Mouse (Mus musculus) frontal cortex, postnatal 36 days (tissue): ENCODE measurements around the gene Bcl7a.
A peak's percentile ranks its signal among the peaks of the same experiment; 100 is the strongest.

Experiments
- DNase-seq, 2 experiments: peaks; one replicate each; pipeline ENCODE4 v3.0.0; 2022; ENCODE audit warnings: low spot score in 2 of 2

The Bcl7a gene

GRCm38 (mm10) chr5:123327686-123328085, 15.9 kb upstream of the Bcl7a start:
- DNase-seq, result no peak

GRCm38 (mm10) chr5:123333566-123333965, 10.1 kb upstream of the Bcl7a start:
- DNase-seq, result no peak

GRCm38 (mm10) chr5:123336205-123336961, 7.3 kb upstream of the Bcl7a start:
- DNase-seq, result no peak

- DNase-seq, result peak in 1 of 2 experiments; percentile 53
Observed at GRCm38 (mm10) chr5:123338463-123338862, 5.2 kb upstream of the Bcl7a start.

- DNase-seq, result no peak
Observed at GRCm38 (mm10) chr5:123344628-123344962, 961 bp downstream of the Bcl7a start.

GRCm38 (mm10) chr5:123344963-123345852, 1.6 kb downstream of the Bcl7a start:
- peak; percentile 54 to 64 for DNase-seq

- DNase-seq, result peak; percentile 52 to 68
Observed at GRCm38 (mm10) chr5:123345853-123346654, 2.4 kb downstream of the Bcl7a start.

- DNase-seq, result no peak
Observed at GRCm38 (mm10) chr5:123346701-123347270, 3.2 kb downstream of the Bcl7a start.

- DNase-seq, result no peak
Observed at GRCm38 (mm10) chr5:123347985-123348384, 4.4 kb downstream of the Bcl7a start.

- DNase-seq, result no peak
Observed at GRCm38 (mm10) chr5:123350386-123350785, 6.8 kb downstream of the Bcl7a start.

GRCm38 (mm10) chr5:123355918-123356317, 12.3 kb downstream of the Bcl7a start:
- DNase-seq, result no peak

- no peak for DNase-seq
Observed at GRCm38 (mm10) chr5:123357253-123357652, 13.6 kb downstream of the Bcl7a start.

- DNase-seq, result no peak
Observed at GRCm38 (mm10) chr5:123359431-123359830, 15.8 kb downstream of the Bcl7a start.

- DNase-seq, result no peak
Observed at GRCm38 (mm10) chr5:123362911-123363310, 19.3 kb downstream of the Bcl7a start.

GRCm38 (mm10) chr5:123364302-123364971, 20.8 kb downstream of the Bcl7a start:
- no peak for DNase-seq

- DNase-seq, result peak; percentile 33 to 61
Observed at GRCm38 (mm10) chr5:123368869-123369488, 25.3 kb downstream of the Bcl7a start.

- DNase-seq, result no peak
Observed at GRCm38 (mm10) chr5:123370049-123370448, 26.4 kb downstream of the Bcl7a start.

- DNase-seq, result no peak
Observed at GRCm38 (mm10) chr5:123375262-123375661, 31.6 kb downstream of the Bcl7a start.

- no peak for DNase-seq
Observed at GRCm38 (mm10) chr5:123375793-123376452, 32.3 kb downstream of the Bcl7a start.

- DNase-seq, result peak in 1 of 2 experiments; percentile 59
Observed at GRCm38 (mm10) chr5:123376569-123376968, 32.9 kb downstream of the Bcl7a start.
